Mouse (Mus musculus): Measurements from ENCODE around the gene Stxbp2.

DNA sequence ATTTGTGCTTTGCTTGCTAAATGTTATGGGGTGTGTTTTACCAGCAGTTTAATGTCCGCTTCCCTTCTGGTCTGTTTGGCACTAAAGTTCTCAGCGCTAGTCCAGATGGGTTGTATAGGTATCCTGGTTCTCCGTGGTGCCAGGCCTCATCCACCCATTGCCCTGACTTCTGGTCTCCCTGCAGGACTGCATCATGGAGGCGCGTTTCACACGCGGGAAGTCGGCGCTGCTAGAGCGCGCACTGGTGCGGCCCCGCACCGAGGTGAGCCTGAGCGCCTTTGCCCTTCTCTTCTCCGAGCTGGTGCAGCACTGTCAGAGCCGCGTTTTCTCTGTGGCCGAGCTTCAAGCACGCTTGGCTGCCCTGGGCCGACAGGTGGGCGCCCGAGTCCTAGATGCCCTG is 48.1 kb downstream of the Stxbp2 start:
- TF ChIP-seq CTCF (IDR thresholded peaks at IDR 0.05; ENCODE audit: low read depth) (no peak), EP300 (IDR thresholded peaks at IDR 0.05; ENCODE audit: low read depth) (no peak)

Data from liver, postnatal 0 days (tissue).